Mouse (Mus musculus) CH12.LX (cell line): Measurements from ENCODE around the gene Cisd3.

Experiments used
- CHD2 ChIP-seq: IDR thresholded peaks from 2 replicates; pipeline ENCODE4 v1.6.1; 2011; ENCODE audit warnings: low read length, improper control_type of control experiment
- CTCF ChIP-seq, 2 experiments: IDR thresholded peaks in 1 of 2; conservative IDR thresholded peaks in 1 of 2; 2 replicates each; pipeline ENCODE4 v1.5.1; 2011 to 2012; ENCODE audit warnings: low read depth in 2 of 2, low read length in 2 of 2, improper control_type of control experiment in 1 of 2, inconsistent platforms in 1 of 2, mild to moderate bottlenecking in 1 of 2, moderate library complexity in 1 of 2
- EP300 ChIP-seq: IDR thresholded peaks from 2 replicates; pipeline ENCODE4 v1.6.1; 2011; ENCODE audit warnings: low read length, improper control_type of control experiment
- GABPA ChIP-seq: IDR thresholded peaks from 2 replicates; pipeline ENCODE4 v1.6.1; 2012; ENCODE audit warnings: low read depth, low read length, improper control_type of control experiment, inconsistent platforms; ENCODE audit not compliant: insufficient replicate concordance
- HCFC1 ChIP-seq: IDR thresholded peaks from 2 replicates; pipeline ENCODE4 v1.6.1; 2012; ENCODE audit warnings: low read depth, mild to moderate bottlenecking, inconsistent platforms, low read length, improper control_type of control experiment
- JUN ChIP-seq: IDR thresholded peaks from 2 replicates; pipeline ENCODE4 v1.6.1; 2011; ENCODE audit warnings: low read depth, mild to moderate bottlenecking, low read length, improper control_type of control experiment, moderate library complexity; ENCODE audit not compliant: insufficient read depth
- MAFK ChIP-seq: IDR thresholded peaks from 2 replicates; pipeline ENCODE4 v1.6.1; 2011; ENCODE audit warnings: low read length, improper control_type of control experiment; ENCODE audit not compliant: insufficient replicate concordance
- MEF2A ChIP-seq: IDR thresholded peaks from 2 replicates; pipeline ENCODE4 v1.6.1; 2014; ENCODE audit warnings: low read depth, mild to moderate bottlenecking, inconsistent platforms, low read length, improper control_type of control experiment, borderline replicate concordance
- NRF1 ChIP-seq: IDR thresholded peaks from 2 replicates; pipeline ENCODE4 v1.6.1; 2014; ENCODE audit warnings: low read depth, mild to moderate bottlenecking, inconsistent platforms, low read length, improper control_type of control experiment, moderate library complexity
- POLR2A ChIP-seq: IDR thresholded peaks from 2 replicates; pipeline ENCODE4 v1.6.1; 2011; ENCODE audit warnings: low read depth, mild to moderate bottlenecking, improper control_type of control experiment, low read length
- SMC3 ChIP-seq: IDR thresholded peaks from 2 replicates; pipeline ENCODE4 v1.6.1; 2011; ENCODE audit warnings: low read depth, low read length, improper control_type of control experiment
- USF1 ChIP-seq: IDR thresholded peaks from 2 replicates; pipeline ENCODE4 v1.6.1; 2014; ENCODE audit warnings: low read depth, mild to moderate bottlenecking, inconsistent platforms, low read length, improper control_type of control experiment
- ZC3H11A ChIP-seq: IDR thresholded peaks from 2 replicates; pipeline ENCODE4 v1.6.1; 2012; ENCODE audit warnings: low read depth, mild to moderate bottlenecking, inconsistent platforms, low read length, improper control_type of control experiment
- ZNF384 ChIP-seq: IDR thresholded peaks from 2 replicates; pipeline ENCODE4 v1.6.1; 2012; ENCODE audit warnings: low read depth, low read length, improper control_type of control experiment, inconsistent platforms

DNA sequence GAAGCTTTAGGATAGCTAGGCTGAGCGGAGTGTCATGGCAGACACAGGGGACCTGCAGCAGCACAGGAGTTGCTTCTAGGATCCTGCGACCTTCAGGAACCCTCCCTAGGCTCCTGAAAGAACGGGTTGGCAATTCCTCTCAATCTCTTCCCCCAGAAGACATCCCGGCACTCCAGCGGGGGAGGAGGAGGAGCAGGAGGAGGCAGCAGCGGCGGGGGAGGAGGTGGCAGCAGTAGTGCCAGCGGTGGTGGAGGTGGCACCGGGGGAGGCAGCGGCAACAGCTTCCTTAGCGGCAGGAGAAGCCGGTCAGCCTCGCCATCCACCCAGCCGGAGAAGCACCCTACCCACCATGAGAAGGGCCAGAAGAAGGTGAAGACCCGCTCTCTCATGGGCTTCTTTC, 16.4 kb upstream of the Cisd3 start:
- TF ChIP-seq CHD2 (no peak), CTCF (conservative IDR thresholded peaks at IDR 0.05 in 1 of 2, IDR thresholded peaks at IDR 0.05 in 1 of 2; ENCODE audit: low read depth in 2 of 2, low read length in 2 of 2) (no peak), POLR2A (no peak), ZNF384 (no peak), MEF2A (no peak), MAFK (no peak), GABPA (no peak), JUN (no peak), ZC3H11A (no peak), EP300 (no peak), SMC3 (no peak), HCFC1 (no peak), USF1 (no peak), NRF1 (no peak)
